Mouse (Mus musculus): ENCODE measurements at regions not wholly inside any gene's neighbourhood (a gene's known extent, or its start where the extent isn't known, plus 50 kb on each side); places are given as distances from the start of the nearest gene placed in this dataset.

DNA sequence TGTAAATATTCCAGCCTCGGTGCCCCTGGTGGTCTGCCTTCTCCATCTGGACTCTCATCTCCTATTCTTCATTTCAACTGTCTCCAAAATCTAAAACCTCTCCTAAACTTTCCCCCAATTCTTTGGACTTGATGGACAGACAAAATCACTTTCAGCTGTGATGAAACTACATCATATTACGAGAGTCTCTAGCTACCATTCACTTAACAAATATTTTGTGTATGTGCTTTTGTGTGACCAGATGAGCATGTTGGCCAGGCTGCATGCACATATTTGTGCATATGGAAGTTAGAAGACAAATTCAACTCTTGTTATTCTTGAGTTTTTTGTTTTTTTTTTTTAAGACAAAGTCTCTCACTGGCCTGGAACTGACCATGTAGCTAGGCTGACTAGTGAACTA, 559.4 kb upstream of the Cdh11 start:
- no peak for DNase-seq (ENCODE audit: inconsistent age in 2 of 2, low spot score in 1 of 2)

DNA sequence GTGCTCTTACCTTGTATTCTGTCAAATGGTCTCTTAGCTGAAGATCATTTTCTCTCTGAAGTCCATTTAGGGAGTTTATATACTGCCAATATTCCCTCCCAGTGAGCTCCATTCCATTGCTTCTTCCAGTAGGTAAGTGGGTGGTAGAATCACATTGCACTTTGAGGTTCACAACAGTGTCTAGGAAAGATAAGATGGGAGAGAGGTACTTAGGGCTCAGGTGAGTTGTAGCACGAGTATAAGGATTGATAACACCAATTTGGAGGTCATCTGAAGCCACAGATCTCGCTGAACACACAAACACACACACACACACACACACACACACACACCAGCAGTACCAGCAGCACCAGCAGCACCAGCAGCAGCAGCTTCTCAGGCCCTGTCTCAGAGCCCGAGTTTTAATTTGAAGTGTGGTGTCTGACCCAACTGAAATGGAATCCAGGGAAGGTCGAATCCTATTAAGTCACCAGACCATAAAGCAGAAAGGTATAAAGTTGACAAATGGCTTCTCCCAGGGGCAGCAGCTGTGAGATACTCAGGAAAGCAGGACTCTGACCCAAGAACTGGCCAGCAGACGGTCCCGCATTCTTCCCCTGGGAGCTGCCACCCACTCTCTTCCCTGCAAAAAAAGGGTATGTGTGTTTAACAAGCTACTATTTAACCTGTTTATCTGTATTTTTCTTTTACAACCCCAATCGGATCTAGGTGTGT, 561.9 kb upstream of the Cdh11 start:
- DNase-seq (ENCODE audit: inconsistent age in 2 of 2, low spot score in 1 of 2), result no peak

DNA sequence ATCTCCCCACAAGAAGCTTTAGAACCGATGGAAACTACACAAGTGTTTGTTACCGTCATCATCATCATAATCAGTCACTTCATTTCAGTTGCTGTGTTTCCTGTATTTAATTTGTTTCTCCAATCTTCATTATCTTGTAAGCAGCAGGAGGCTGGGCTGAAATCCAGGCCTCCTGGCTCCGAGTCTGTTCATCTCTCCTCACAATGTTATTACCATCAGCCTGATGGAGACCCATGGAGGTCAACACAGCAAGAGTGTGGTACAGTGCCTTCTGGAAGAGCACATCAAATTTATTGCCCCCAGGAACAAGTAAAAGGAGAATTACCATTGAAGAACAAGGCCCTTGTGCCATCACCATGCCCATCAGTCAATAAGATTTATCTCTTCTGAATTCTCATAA, 576.3 kb upstream of the Cdh11 start:
- no peak for DNase-seq (ENCODE audit: inconsistent age in 2 of 2, low spot score in 1 of 2)

DNA sequence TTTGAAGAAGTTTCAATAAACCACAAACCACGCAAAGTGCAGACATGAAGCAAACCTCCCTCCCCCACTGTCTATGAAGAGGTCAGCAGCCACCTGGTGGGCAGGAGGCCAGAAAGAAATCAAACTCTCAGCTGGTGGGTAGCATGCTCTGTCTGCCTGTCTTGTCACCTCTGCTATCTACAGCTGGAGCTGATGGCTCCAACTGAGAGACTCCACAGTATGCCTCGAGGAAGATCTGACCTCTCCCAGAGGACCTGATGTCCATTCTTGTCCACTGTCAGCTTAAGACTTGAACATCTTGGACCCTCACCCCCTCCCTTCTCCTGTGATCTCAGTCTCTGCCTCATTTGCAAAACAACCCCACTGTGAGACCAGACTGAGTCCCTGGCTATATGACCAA, 585.0 kb upstream of the Cdh11 start:
- no peak for DNase-seq (ENCODE audit: inconsistent age in 2 of 2, low spot score in 1 of 2)

DNA sequence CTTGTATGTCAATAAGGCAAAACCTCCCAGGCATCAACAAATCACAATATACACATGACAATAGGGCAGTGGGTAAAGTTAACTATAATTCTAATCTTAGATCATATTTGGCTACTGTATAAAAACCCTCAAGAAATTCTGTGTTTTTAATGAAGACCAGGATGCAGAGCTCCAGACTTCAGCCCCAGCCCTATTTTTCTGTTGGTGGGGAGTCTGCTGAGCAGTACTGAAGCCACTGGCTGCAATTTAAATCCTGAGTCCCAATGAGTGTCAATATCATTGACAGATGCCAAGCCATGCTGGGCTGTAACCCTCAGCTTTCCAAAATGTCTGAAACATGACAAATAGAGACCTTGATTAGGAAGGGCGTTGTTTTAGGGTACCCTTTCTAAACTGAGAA, 587.6 kb upstream of the Cdh11 start:
- no peak for DNase-seq (ENCODE audit: inconsistent age in 2 of 2, low spot score in 1 of 2)

DNA sequence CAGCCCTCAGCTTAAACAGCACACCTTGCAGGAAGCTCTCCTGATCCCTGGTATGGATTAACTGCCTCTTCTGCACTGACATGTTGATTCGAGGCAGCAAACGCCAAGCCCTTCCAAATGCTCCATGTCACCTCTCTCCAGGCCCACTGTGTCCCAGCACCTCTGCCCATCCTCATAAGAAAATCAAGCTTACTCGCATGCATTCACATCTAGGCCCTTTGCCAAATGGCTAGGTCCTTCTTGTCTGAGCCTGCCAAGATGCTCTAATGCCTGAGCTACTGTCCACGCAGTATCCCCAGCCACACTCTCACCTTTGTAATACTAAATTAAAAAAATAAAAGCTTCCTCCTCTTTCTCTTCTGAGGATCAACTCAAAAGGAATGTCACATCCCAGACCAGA, 588.7 kb upstream of the Cdh11 start:
- no peak for DNase-seq (ENCODE audit: inconsistent age in 2 of 2, low spot score in 1 of 2)

DNA sequence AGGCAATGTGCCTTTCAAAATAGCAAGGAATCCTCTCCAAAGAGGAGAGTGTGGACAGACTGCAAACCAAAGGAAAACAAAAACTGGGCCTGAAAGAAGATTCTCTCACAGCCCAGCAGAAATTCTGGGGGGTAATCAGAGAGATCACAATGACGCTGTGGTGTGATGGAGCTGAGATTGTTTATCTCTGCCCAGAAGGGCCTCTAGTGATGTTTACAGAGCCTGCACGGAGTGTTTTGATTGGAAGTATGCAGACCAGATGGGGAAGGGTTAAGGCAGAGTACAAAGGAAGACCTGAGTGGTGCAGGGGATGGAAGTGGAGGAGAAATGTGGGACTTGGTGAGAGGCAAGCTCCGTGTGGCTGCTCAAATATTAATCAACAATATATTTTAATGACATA, 593.1 kb upstream of the Cdh11 start:
- no peak for DNase-seq (ENCODE audit: inconsistent age in 2 of 2, low spot score in 1 of 2)

DNA sequence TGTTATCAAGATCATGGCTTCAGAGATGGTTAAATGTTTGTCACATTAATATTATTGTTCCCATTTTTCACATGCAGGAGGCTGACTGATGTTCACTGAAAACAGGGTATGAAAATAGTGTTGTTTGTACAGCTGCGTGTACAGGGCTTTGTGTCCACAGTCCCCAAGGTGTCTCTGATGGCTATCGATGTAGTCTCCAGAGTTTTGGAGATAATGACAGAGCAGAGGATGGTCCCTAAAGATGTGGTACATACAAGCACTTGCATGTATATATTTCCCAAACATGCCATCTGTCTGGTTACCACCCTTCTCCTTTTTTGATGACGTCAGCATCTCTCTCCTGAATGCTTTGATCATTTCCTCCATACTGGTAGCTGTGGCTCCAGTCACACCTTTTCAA, 596.1 kb upstream of the Cdh11 start:
- no peak for DNase-seq (ENCODE audit: inconsistent age in 2 of 2, low spot score in 1 of 2)

DNA sequence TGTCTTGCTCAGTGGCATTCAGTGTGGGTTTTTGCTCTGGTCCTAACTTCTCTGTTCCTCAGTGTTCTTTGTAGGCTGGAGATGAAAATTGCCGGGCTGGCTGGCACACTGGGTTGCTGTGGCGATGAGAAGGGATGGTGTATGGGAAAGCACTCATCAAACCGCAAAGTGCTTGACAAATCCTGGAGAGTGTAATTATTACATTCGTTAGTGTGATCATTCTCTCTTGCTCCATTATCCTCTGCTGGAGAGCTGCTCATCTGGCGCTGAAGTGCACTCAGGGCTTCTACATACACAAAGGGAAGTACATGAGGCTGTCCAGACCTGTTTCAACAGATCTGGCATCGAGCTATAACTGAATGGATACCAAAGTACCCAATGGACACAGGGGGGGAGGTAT, 605.9 kb upstream of the Cdh11 start:
- DNase-seq (ENCODE audit: inconsistent age in 2 of 2, low spot score in 1 of 2), result no peak

DNA sequence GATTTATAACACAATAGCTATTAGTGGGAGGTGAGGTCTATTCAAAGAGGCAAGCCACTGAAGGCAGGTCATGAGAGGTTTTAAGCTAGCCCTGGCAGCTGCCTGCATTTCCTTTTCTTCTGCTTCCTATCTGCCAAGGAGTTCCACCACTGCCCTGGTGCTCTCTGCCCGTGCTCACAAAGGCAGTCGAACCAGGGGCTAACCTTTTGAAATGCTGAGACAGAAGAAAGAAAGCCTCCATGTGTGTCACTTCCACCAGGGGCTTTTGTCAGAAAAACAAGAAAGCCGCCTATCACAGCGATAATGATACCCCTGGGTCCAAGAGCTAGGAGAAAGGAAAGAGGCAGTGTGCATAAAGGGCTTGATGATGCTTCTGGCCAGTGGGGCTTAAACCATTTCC, 609.9 kb upstream of the Cdh11 start:
- no peak for DNase-seq (ENCODE audit: inconsistent age in 2 of 2, low spot score in 1 of 2)

DNA sequence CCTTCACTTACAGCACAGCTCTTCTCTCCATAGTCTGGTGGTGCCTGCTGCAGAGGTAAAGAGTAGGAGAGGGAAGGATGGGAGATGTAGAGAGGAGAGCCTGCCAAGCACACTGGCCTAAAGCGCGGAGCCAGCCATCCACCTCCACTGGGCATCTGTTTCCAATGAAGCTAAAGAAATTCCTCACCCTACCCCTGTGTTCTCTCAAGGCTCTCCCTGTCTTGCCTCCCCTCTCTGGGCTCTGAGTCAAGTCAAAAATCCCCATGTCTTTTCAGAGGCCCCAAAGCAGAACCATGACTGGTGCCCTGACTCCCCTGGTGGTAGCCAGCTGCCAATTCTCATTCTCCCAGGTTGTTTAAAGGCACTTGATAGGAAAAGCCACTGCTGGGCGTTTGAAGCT, 612.7 kb upstream of the Cdh11 start:
- DNase-seq (ENCODE audit: inconsistent age in 2 of 2, low spot score in 1 of 2), result no peak

DNA sequence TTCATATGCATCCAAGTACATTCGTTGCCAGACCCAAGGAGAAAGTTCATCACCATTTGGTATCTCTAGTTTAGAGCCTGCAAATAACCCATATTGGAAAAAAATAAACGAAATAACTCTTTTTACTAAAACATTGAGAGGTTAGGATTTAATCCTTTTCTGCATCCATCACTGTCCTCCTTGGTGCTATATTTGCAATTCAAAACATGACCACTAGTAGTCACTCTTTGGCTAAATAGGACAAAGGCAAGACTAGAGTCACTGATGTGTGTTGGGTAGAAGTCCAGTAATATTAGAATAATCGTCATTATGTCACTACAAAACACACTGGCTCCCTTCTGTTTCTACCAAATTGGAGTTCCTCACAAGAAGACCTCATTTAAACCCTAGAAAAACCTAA, 614.0 kb upstream of the Cdh11 start:
- DNase-seq (ENCODE audit: inconsistent age in 2 of 2, low spot score in 1 of 2), result no peak

DNA sequence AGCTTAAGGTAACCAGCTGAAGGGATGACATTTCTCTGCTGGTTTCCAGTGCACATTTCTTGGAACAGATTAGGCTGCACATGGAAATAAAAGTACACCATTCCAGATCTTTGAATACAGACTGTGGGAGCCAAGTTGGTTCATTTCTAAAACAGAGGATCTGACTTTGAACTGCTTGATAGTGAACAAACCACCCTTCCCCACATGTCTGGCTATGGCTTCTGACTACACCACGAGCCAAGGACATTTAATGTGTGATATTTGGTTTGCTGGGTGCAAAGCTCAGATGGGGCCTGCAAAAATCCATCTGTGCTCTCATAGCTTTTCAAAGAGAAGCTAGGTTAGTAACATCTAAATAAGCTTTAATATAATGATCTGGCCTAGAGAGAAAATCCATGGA, 614.7 kb upstream of the Cdh11 start:
- no peak for DNase-seq (ENCODE audit: inconsistent age in 2 of 2, low spot score in 1 of 2)

DNA sequence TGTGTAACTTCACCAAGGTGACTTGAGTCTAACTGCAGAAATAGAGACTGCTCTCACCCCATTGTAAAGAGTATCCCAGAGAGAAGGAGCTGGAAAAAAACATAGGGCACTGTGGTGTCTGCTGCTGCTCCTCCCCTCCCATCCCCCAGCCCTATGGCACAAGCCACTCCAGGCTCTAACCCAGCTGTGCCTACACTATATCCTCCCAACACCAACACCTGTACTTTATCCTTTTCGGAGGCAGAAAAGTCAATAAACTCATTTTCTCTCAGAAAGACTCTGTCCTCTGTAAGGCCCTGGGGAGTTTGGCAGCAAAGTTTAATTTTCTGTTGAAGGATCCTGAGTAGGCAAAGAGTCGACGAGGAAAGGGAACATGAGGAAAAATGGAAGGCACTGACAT, 617.3 kb upstream of the Cdh11 start:
- DNase-seq (ENCODE audit: inconsistent age in 2 of 2, low spot score in 1 of 2), result no peak

DNA sequence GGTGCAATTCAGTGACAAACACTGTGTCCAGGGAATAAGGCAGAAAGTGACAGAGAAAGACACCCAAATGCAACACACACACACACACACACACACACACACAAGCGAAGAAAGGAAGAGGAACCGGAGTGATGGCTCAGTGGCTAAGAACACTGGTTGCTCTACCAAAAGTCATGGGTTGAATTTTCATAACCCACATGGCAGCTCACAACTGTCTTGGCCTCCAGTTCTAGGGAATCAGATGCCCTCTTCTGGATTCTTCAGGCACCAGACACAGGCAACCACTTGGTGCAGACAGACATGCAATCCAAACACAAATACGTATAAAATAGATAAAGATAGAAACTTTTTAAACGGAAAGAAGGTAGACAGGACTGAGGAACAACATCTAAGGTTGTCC, 618.4 kb upstream of the Cdh11 start:
- DNase-seq (ENCODE audit: inconsistent age in 2 of 2, low spot score in 1 of 2), result peak in 1 of 2 experiments; percentile 25

DNA sequence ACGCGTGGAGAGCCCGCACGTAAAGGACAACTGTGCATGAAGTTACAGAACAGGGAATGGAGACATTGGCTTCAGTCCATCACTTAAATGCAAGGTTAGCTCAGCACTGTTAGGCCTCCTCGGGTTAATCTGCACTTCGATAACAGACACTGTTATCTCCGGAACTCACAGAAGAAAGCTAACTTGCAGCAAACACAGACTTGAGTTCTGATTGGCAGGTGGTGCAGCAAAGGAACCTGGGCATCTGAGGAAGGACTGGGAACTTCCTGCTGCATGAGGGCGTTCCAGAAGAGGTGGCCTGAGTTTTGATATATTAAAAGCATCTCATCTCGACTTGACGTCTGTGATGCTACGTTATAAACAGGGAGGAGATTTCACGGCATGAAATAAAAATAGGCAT, 620.3 kb upstream of the Cdh11 start:
- DNase-seq (ENCODE audit: inconsistent age in 2 of 2, low spot score in 1 of 2), result no peak

DNA sequence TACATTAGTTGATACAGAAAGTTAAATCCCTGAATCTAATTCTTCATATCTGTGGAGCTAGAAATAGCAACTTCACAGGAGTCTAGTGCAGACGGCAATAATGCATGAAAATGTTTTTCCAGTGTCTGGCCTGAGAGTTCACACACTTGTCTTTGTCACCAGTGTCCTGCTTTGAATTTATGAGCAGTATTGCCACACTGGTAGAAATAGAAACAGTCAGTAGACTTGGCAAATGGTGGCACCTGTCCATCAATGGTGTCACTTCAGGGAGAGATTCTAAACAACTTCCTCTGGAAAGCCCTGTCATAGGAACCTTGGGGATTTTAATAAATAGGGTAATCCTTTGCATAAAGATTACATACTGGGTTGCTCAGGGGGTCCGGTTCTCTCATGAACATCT, 621.5 kb upstream of the Cdh11 start:
- DNase-seq (ENCODE audit: inconsistent age in 2 of 2, low spot score in 1 of 2), result no peak

DNA sequence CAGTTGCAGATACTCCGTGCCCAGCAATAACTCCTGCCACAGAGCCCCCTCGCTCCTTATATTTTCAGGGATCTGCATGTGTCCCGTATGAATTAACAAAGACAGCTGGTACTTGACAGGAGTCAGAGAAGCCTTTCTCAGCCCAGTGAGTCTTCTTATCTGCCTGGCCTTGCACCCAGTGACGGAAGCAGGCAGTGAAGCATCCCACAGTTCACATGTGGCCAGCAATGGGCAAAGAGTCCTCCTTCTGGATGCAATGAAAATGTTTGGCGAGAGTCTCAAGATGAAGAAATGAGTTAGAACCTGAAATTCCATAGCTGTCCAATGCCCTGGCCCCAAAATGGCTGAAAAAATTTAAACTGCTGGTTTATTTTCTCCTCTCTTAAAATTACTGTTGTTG, 622.2 kb upstream of the Cdh11 start:
- peak; percentile 17 to 31 for DNase-seq (ENCODE audit: inconsistent age in 2 of 2, low spot score in 1 of 2)

DNA sequence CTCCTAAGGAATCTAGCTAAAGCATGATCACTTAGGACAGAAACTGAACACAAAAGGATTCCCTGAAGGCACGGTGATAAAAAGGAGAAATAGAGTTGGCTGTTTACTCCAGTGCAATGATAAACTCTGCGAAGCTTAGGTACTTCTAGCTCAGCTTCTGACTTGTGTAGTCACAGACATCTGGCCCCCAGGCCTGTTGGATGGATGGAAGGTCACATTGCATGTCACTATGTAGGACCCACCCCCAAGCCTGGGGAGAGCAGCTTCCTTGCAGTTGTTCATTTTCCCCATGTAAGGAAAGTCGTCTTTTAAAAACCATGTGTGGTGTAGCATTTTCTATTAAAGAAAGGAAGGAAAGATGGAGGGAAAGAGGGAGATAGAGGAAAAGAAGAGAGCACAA, 623.0 kb upstream of the Cdh11 start:
- no peak for DNase-seq (ENCODE audit: inconsistent age in 2 of 2, low spot score in 1 of 2)

DNA sequence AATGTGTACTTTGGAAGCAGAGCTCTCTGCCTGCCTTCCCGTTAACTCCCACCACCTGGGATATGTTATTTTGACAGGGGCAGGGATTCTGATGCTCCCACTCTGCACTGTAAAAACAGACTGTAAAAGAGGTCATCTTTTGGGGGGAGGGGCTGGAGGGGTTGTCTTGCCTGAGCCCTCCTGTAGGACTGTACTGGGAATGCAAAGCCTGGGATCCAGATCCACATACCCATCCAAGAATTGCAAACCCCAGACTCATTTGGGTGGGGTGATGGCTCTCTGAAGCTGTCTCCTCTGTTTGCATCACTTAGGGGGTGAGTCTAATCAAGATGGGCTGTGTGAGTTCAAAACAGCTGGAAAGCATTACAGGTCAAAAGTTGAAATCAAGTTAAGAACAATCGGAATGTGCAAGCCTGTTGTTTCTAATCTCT, 623.7 kb upstream of the Cdh11 start:
- DNase-seq (ENCODE audit: inconsistent age in 2 of 2, low spot score in 1 of 2), result peak in 1 of 2 experiments; percentile 25

DNA sequence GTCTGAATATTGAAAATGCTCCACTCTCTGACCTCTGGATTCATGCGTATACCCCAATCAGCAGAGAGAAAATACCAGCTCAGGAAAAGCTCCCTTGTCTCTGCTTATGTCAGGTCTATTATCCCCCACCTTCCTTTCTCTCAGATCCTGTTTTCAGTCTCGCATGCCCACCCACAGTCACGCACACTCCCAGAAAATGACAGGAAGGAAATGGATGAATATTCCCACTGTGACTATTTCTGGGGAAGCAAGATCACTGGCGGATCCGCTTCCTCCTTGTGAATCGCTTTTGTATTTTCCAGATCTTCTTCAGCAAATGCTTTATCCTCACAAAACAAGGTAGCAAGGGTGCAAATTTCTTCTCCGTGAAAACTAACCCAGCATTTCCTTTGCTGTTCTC, 627.3 kb upstream of the Cdh11 start:
- no peak for DNase-seq (ENCODE audit: inconsistent age in 2 of 2, low spot score in 1 of 2)

DNA sequence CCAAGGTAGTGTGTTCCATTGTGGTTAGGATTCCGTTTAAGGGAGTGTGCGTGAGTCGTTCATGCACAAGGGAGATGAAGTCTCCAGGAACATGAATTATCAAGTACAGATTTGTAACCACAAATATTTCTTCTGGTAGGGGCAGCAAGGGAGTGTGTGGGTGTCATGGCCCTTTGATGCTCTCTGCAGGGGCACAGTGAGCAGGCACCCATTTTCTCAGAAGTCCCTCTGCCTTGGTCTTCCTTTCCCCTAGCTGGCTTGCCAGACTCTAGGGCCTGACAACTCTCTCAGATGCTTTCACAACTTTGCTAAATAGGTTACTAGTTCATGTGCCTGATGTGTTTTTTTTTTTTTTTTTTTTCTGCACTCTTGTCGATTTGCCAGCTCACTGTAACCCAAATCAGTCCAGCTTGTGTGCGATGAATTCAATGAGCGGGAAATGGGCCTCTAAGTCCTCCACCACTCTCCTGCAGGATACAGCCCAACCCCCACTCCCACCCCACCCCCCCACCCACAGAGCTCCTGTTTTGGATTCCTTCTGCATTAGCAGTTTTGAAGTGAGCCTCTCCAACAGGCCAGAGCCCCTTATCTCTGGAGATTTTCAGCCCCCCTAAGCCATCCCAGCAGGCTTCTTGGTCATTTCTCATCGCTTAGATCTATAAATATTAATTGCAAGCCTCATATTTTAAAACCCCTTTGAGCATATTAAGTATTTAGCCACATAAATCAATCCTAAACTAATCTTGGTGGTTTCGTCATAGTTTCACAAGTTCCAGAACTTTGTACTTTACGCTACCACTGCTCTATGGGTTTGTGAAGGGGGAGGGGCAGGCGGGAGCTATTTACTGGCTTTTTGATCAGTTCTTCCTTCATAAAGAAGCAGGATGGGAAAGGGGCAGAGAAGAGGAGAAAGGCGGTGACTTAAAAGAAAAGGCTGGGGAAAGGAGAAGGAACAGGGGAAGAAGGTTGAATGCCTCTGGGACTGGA, 628.4 kb upstream of the Cdh11 start:
- DNase-seq (ENCODE audit: inconsistent age in 2 of 2, low spot score in 1 of 2), result no peak

Data from adrenal gland, adult (tissue).